Mouse (Mus musculus): Measurements from ENCODE around the gene Csnk1e.

The Csnk1e gene

GRCm38 (mm10) chr15:79392527-79392926 lies 62.8 kb downstream of the Csnk1e start:
- no peak for DNase-seq

- no peak for DNase-seq
Measured at GRCm38 (mm10) chr15:79391447-79392093, 63.8 kb downstream of the Csnk1e start.

GRCm38 (mm10) chr15:79390434-79390833 lies 64.9 kb downstream of the Csnk1e start:
- no peak for DNase-seq

GRCm38 (mm10) chr15:79388171-79388570 lies 67.2 kb downstream of the Csnk1e start:
- no peak for DNase-seq

GRCm38 (mm10) chr15:79387611-79388010 lies 67.8 kb downstream of the Csnk1e start:
- no peak for DNase-seq

GRCm38 (mm10) chr15:79387081-79387480 lies 68.3 kb downstream of the Csnk1e start:
- no peak for DNase-seq

- peak; percentile 71 for DNase-seq
Measured at GRCm38 (mm10) chr15:79381644-79382043, 73.7 kb downstream of the Csnk1e start.

- peak; percentile 67 for DNase-seq
Measured at GRCm38 (mm10) chr15:79380468-79381444, 74.6 kb downstream of the Csnk1e start.

GRCm38 (mm10) chr15:79379658-79380057 lies 75.7 kb downstream of the Csnk1e start:
- no peak for DNase-seq

GRCm38 (mm10) chr15:79378608-79379007 lies 76.8 kb downstream of the Csnk1e start:
- no peak for DNase-seq

GRCm38 (mm10) chr15:79377681-79378080 lies 77.7 kb downstream of the Csnk1e start:
- no peak for DNase-seq

GRCm38 (mm10) chr15:79374760-79375159 lies 80.6 kb downstream of the Csnk1e start:
- peak; percentile 75 for DNase-seq

GRCm38 (mm10) chr15:79370281-79370843 lies 85.0 kb downstream of the Csnk1e start:
- no peak for DNase-seq

GRCm38 (mm10) chr15:79369452-79370280 lies 85.7 kb downstream of the Csnk1e start:
- no peak for DNase-seq

GRCm38 (mm10) chr15:79368861-79369440 lies 86.4 kb downstream of the Csnk1e start:
- DNase-seq = no peak

GRCm38 (mm10) chr15:79368313-79368811 lies 87.0 kb downstream of the Csnk1e start:
- DNase-seq = no peak
